Mouse (Mus musculus) liver, embryonic 14.5 days (tissue): ENCODE measurements around the gene Igf2bp1. TPM values are rescaled to one million over a fixed set of nuclear protein-coding genes. Genes with fewer than 3 reads are reported as not detected.
A peak's percentile ranks its signal among the peaks of the same experiment; 100 is the strongest.

Source experiments
- ATAC-seq: fragments of 200-750 bp; cut with Nextera tagmentation; 2 replicates; pipeline ENCODE4 v1.8.0; 2017; ENCODE audit warnings: moderate number of reproducible peaks, mild to moderate bottlenecking, moderate library complexity; ENCODE audit not compliant: insufficient read depth
- DNase-seq, 3 experiments: peaks; one replicate each; pipeline ENCODE4 v3.0.0-alpha.2; 2012 to 2013; ENCODE audit warnings: low read depth in 3 of 3, low spot score in 3 of 3
- H3K27ac ChIP-seq: fragments of 300-500 bp; sonication (generic); 2 replicates; pipeline ENCODE4 v1.5.1; 2014; ENCODE audit warnings: moderate library complexity, mild to moderate bottlenecking, control low read depth, inconsistent platforms
- H3K27me3 ChIP-seq: fragments of 300-500 bp; sonication (generic); 2 replicates; pipeline ENCODE4 v1.6.1; 2014; ENCODE audit warnings: mild to moderate bottlenecking, low read length, moderate library complexity; ENCODE audit not compliant: control insufficient read depth, insufficient read depth
- H3K36me3 ChIP-seq: fragments of 300-500 bp; sonication (generic); replicated peaks from 2 replicates; pipeline ENCODE4 v1.6.1; 2014; ENCODE audit warnings: low read depth; ENCODE audit not compliant: control insufficient read depth, insufficient read depth
- H3K4me1 ChIP-seq, 2 experiments: fragments of 200-500 bp in 1 of 2; fragments of 300-500 bp in 1 of 2; sonication (generic) in 1 of 2; replicated peaks; 2 replicates each; pipeline ENCODE4 v1.6.1; 2012 to 2014; ENCODE audit warnings: antibody characterized with exemption in 1 of 2, inconsistent platforms in 1 of 2, low read length in 1 of 2; ENCODE audit not compliant: control insufficient read depth in 2 of 2, insufficient read depth in 2 of 2
- H3K4me2 ChIP-seq: fragments of 300-500 bp; sonication (generic); 2 replicates; pipeline ENCODE4 v1.6.1; 2014; ENCODE audit warnings: low read depth, mild to moderate bottlenecking, control low read depth, moderate library complexity
- H3K4me3 ChIP-seq, 2 experiments: fragments of 200-500 bp in 1 of 2; fragments of 300-500 bp in 1 of 2; sonication (generic) in 1 of 2; 2 replicates each; pipeline ENCODE4 v1.5.1; 2012 to 2014; ENCODE audit warnings: low read depth in 2 of 2, low read length in 2 of 2, mild to moderate bottlenecking in 2 of 2, control low read depth in 1 of 2, inconsistent platforms in 1 of 2, moderate library complexity in 1 of 2; ENCODE audit not compliant: insufficient read depth in 1 of 2
- H3K9ac ChIP-seq: fragments of 300-500 bp; sonication (generic); replicated peaks from 2 replicates; pipeline ENCODE4 v1.6.1; 2014; ENCODE audit warnings: mild to moderate bottlenecking, control low read depth, moderate library complexity
- H3K9me3 ChIP-seq: fragments of 300-500 bp; sonication (generic); 2 replicates; pipeline ENCODE4 v1.6.1; 2016; ENCODE audit warnings: low read length, mixed read lengths; ENCODE audit not compliant: control insufficient read depth
- CTCF ChIP-seq: IDR thresholded peaks from 2 replicates; pipeline ENCODE4 v1.5.1; 2016; ENCODE audit warnings: antibody characterized with exemption, low read depth, control low read depth
- EP300 ChIP-seq: IDR thresholded peaks from 2 replicates; pipeline ENCODE4 v1.6.1; 2016; ENCODE audit warnings: antibody characterized with exemption, low read depth
- whole genome bisulfite sequencing: fragments of 180-500 bp; shearing (Covaris S2); extraction: QIAGEN DNeasy Blood & Tissue Kit; methylation state at CpG from one replicate; pipeline ENCODE4 v1.1.7; 2014; ENCODE audit not compliant: insufficient replicate concordance; 5-methylcytosine and 5-hydroxymethylcytosine counted together
- polyA plus RNA-seq, 2 experiments: library from polyadenylated mRNA; depleted of rRNA in 1 of 2; stranded (reverse) in 1 of 2; unstranded in 1 of 2; fragments of >200 nt; fragmentation: Nextera tagmentation in 1 of 2; extraction: Ambion mirVana in 1 of 2; gene quantifications; 2 replicates each; pipeline versions ENCODE4 v1.2.1 to v1.2.3; 2012 to 2014

Gene Igf2bp1
- polyA plus RNA-seq, 2 experiments = 4.1 to 7.6 TPM

DNA sequence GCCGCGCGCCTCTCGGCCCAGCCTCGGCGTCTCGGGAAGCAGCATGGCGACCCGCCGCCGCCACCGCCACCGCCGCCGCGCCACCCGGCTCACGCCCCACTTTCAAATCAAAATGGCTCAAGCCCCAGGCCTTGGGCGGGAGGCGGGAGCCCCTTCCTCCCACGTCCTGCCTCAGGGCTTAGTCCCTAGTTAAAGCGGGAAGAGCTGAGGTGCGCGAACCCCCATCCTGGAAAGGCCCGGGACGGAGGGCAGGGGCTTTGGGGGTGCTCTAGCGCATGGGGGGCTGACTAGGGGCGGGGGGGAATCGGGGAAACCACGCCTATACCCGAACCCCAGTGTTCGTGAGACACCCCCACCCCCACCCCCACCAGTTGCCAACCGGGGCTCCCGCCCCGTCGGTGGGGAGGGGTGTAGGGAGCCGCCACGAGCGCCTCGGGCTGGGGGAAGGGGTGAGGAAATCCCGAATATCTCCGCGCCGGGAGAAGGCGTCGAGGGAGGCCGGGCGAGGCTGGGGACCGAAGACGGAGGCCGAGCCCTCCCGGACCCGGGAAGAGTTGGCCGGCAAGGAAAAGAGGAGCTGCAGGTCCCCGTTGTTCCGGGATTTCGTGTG is 842 bp downstream of the Igf2bp1 start:
- Histone ChIP-seq H3K4me1 (peaks cover 11 to 15% of the 10 kb centered on the region in 2 experiments; a peak in 3 of 4 replicates), H3K27me3 (peaks cover 17% of the 10 kb centered on the region), H3K9me3 (no peaks in the 10 kb centered on the region), H3K27ac (peak overlapping the region; percentile 47), H3K36me3 (no peaks in the 10 kb centered on the region), H3K4me2 (peak overlapping the region; percentile 97), H3K9ac (peak overlapping the region; percentile 79), H3K4me3 (peak overlapping the region; percentile 87 to 89)
- WGBS = under 1% methylated on average over 57 of the region's 57 CpGs
- peak in 1 of 3 experiments; percentile 29 for DNase-seq
- TF ChIP-seq EP300 (no peak), CTCF (no peak)
- ATAC-seq = peak; percentile 54

DNA sequence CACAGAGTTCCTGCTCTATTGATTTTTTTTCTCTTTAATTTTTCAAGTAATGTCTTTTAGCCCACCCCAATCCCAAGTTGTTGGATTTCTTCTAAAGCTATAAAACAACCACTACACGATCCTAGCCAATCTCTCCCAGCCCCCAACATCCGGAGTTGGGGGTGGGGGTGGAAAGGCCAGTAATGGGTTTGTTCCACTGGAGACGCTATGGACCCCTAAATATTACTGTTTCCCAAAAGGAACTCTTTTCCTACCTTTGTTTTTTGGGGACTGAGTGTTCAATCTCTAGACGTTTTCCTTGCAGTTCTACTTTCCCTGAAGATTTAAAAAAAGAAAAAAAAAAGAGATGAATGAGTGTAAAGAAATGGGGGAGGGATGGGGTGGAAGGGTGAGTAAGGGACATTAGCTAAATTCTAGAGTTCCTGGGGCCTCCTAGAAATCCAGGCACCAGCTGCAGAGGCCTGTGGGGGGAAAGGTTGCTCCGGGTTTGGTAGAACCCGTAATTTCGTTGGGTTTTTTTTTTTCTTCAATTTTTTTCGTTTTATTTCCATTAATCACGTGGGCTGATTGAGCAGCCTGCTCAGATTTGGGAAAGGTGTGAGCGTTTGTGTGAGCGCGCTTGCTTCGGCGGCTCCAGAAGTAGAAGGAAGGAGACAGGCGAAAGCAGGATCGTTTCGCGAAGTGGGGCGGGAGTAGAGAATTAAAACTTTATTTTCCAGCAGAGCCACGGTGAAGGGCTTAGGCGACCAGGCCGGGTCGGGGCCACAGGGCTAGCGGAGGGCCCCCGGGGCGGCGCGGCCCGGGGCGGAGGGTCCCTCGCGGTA is 1.6 kb downstream of the Igf2bp1 start:
- 1% methylated on average over 31 of the region's 32 CpGs for WGBS
- Histone ChIP-seq H3K36me3 (no peaks in the 10 kb centered on the region), H3K27ac (peak overlapping the region; percentile 47), H3K4me1 (peaks cover 11 to 16% of the 10 kb centered on the region in 2 experiments; a peak in 3 of 4 replicates), H3K27me3 (peaks cover 17% of the 10 kb centered on the region), H3K4me2 (peak overlapping the region; percentile 97), H3K9ac (peak overlapping the region; percentile 79), H3K4me3 (peak overlapping the region; percentile 87 to 89), H3K9me3 (no peaks in the 10 kb centered on the region)
- TF ChIP-seq EP300 (no peak), CTCF (no peak)
- ATAC-seq (no peak), DNase-seq (peak in 1 of 3 experiments; percentile 9)

- peaks cover 11 to 13% of the 10 kb centered on the region in 2 experiments; a peak in 3 of 4 replicates for H3K4me1 ChIP-seq
- H3K36me3 ChIP-seq = no peaks in the 10 kb centered on the region
- H3K9ac ChIP-seq = 0 out of 2 replicates have a peak overlapping the region, but pooled peaks have one; percentile 11
- ATAC-seq = no peak
- peak overlapping the region; percentile 41 to 89 for H3K4me3 ChIP-seq
- 12% methylated on average over 12 of the region's 12 CpGs for WGBS
- peak overlapping the region; percentile 97 for H3K4me2 ChIP-seq
- no peaks in the 10 kb centered on the region for H3K9me3 ChIP-seq
- TF ChIP-seq CTCF (no peak), EP300 (no peak)
- H3K27me3 ChIP-seq = peaks cover 17% of the 10 kb centered on the region
- H3K27ac ChIP-seq = no peak overlapping the region
- no peak for DNase-seq
Measured at GRCm38 (mm10) chr11:96003100-96003900, 2.4 kb downstream of the Igf2bp1 start.

GRCm38 (mm10) chr11:95994151-95994550 is 11.6 kb downstream of the Igf2bp1 start:
- H3K4me2 ChIP-seq = no peak overlapping the region
- no peak overlapping the region for H3K9ac ChIP-seq
- 88% methylated on average over 8 of the region's 8 CpGs for WGBS
- ATAC-seq (no peak), DNase-seq (no peak)
- no peaks in the 10 kb centered on the region for H3K36me3 ChIP-seq
- no peak overlapping the region for H3K27ac ChIP-seq
- no peak overlapping the region for H3K4me3 ChIP-seq
- H3K9me3 ChIP-seq = no peaks in the 10 kb centered on the region
- TF ChIP-seq CTCF (peak; percentile 41), EP300 (no peak)
- no peaks in the 10 kb centered on the region for H3K27me3 ChIP-seq
- peaks cover 3 to 27% of the 10 kb centered on the region in 2 experiments for H3K4me1 ChIP-seq
